Mouse (Mus musculus) midbrain, embryonic 13.5 days (tissue): ENCODE results near the gene Lrrc4b. TPM values are rescaled to one million over a fixed set of nuclear protein-coding genes. Genes with fewer than 3 reads are reported as not detected.
A peak's percentile ranks its signal among the peaks of the same experiment; 100 is the strongest.

Experiments used
- ATAC-seq: fragments of 200-750 bp; cut with Nextera tagmentation; 2 replicates; pipeline ENCODE4 v1.8.0; 2017; ENCODE audit warnings: mild to moderate bottlenecking, moderate TSS enrichment, moderate library complexity
- H3K27ac ChIP-seq: fragments of 300-500 bp; sonication (generic); 2 replicates; pipeline ENCODE4 v1.5.1; 2015; ENCODE audit warnings: inconsistent platforms, mild to moderate bottlenecking, moderate library complexity
- H3K27me3 ChIP-seq: fragments of 300-500 bp; sonication (generic); 2 replicates; pipeline ENCODE4 v1.6.1; 2015; ENCODE audit warnings: mild to moderate bottlenecking, inconsistent platforms
- H3K36me3 ChIP-seq: fragments of 300-500 bp; sonication (generic); 2 replicates; pipeline ENCODE4 v1.6.1; 2015; ENCODE audit warnings: mild to moderate bottlenecking, inconsistent platforms
- H3K4me1 ChIP-seq: fragments of 300-500 bp; sonication (generic); replicated peaks from 2 replicates; pipeline ENCODE4 v1.6.1; 2015; ENCODE audit warnings: inconsistent platforms
- H3K4me2 ChIP-seq: fragments of 300-500 bp; sonication (generic); replicated peaks from 2 replicates; pipeline ENCODE4 v1.6.1; 2015; ENCODE audit warnings: moderate library complexity, mild to moderate bottlenecking, inconsistent platforms
- H3K4me3 ChIP-seq: fragments of 300-500 bp; sonication (generic); replicated peaks from 2 replicates; pipeline ENCODE4 v1.5.1; 2015; ENCODE audit warnings: mild to moderate bottlenecking, inconsistent platforms
- H3K9ac ChIP-seq: fragments of 300-500 bp; sonication (generic); replicated peaks from 2 replicates; pipeline ENCODE4 v1.6.1; 2015; ENCODE audit warnings: mild to moderate bottlenecking, inconsistent platforms
- H3K9me3 ChIP-seq: fragments of 300-500 bp; sonication (generic); 2 replicates; pipeline ENCODE4 v1.6.1; 2016; ENCODE audit warnings: mild to moderate bottlenecking, inconsistent platforms
- WGBS: fragments of 180-500 bp; shearing (Covaris S2); methylation state at CpG from one replicate; pipeline ENCODE4 v1.1.7; 2015; 5-methylcytosine and 5-hydroxymethylcytosine counted together
- polyA plus RNA-seq: library from polyadenylated mRNA; unstranded; fragments of >200 nt; fragmentation: Nextera tagmentation; extraction: Ambion mirVana; gene quantifications from 2 replicates; pipeline ENCODE4 v1.2.1, GENCODE M21; 2015

Lrrc4b gene
- polyA plus RNA-seq, 1 experiment from 2014 or later: 15.7 TPM

DNA sequence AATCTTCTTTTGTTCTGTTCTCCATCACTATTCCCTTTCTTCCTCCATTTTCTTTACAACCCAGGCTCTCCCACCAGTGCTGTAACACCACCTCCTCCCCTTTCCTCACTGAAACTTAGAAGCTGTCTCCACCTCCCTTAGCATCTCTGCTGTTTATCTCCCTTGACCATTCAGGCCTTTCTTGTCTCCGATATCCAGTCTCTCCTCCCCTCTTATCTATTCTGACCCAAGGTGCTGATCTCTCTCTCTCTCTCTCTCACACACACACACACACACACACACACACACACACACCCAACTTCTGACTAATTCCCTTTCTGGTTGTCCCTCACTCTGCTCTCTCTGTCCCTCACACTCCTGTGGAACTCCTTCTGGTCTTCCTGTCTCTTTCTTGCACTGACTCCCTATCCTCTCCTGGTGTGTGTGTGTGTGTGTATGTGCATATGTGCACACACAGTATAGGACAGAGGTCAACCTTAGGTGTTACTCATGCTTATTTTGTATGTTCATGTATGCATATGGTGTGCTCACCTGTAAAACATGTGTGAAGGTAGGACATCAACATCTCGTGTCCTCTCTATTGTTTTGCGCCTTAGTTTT lies 54.1 kb downstream of the Lrrc4b start:
- 0 out of 2 replicates have a peak, but pooled peaks cover 3% of the 10 kb centered on the region for H3K4me1 ChIP-seq
- H3K9ac ChIP-seq: no peak overlapping the region
- H3K36me3 ChIP-seq: no peaks in the 10 kb centered on the region
- WGBS: 83% methylated on average over 3 of the region's 3 CpGs
- H3K9me3 ChIP-seq: no peaks in the 10 kb centered on the region
- H3K27ac ChIP-seq: no peak overlapping the region
- no peak overlapping the region for H3K4me3 ChIP-seq
- no peak for ATAC-seq
- H3K4me2 ChIP-seq: no peak overlapping the region
- peaks cover 39% of the 10 kb centered on the region for H3K27me3 ChIP-seq

DNA sequence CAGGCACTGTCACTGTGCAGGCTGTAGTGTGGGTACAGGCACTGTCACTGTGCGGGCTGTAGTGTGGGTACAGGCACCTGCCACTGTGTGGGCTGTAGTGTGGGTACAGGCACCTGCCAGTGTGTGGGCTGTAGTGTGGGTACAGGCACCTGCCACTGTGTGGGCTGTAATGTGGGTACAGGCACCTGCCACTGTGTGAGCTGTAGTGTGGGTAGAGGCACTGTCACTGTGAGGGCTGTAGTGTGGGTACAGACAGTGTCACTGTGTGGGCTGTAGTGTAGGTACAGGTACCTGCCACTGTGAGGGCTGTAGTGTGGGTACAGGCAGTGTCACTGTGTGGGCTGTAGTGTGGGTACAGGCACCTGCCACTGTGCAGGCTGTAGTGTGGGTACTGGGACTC lies 55.3 kb downstream of the Lrrc4b start:
- H3K4me3 ChIP-seq: no peak overlapping the region
- H3K4me2 ChIP-seq: no peak overlapping the region
- H3K27me3 ChIP-seq: peaks cover 29% of the 10 kb centered on the region
- H3K4me1 ChIP-seq: 0 out of 2 replicates have a peak, but pooled peaks cover 3% of the 10 kb centered on the region
- H3K36me3 ChIP-seq: peaks cover 8% of the 10 kb centered on the region
- ATAC-seq: no peak
- H3K9ac ChIP-seq: no peak overlapping the region
- no peak overlapping the region for H3K27ac ChIP-seq
- H3K9me3 ChIP-seq: no peaks in the 10 kb centered on the region
- 95% methylated on average over 1 of the region's 1 CpGs for WGBS

DNA sequence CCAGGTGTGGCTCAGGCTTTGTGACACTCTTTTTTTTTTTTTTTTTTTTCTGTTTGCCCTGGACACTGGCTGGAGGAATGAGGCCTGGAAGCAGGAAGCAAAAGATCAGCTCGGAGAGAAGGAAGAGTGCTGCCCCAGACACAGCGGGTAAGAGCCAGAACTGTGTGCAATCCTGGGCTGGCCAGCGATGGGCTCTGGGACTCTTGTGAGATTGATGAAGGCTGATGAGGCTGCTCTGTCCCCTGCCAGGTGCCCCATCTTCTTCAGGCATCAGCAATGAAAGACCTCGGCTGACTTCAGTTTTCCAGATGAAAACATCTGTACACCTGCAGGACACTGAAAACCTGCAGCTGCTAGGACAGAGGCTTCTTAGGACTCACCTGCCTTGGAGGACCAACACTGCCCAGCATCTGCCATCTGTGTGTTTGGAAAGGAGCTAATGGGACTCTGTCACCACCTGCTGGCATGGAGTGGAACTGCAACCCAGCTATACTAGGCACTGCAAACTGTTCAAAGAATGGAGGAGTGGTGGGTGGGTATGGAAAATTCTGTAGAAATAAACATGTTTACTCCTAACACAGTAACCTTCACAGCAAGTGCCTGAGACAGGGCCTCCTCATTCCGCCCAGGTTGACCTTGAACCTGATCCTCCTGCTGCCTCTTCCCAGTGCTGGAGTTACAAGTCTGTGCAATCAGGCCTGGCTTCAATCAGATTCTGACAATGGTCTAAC lies 56.2 kb downstream of the Lrrc4b start:
- Histone ChIP-seq H3K9me3 (no peaks in the 10 kb centered on the region), H3K27ac (peak overlapping the region; percentile 44), H3K36me3 (peaks cover 15% of the 10 kb centered on the region), H3K4me3 (no peak overlapping the region), H3K9ac (no peak overlapping the region), H3K27me3 (peaks cover 22% of the 10 kb centered on the region), H3K4me1 (0 out of 2 replicates have a peak, but pooled peaks cover 3% of the 10 kb centered on the region), H3K4me2 (no peak overlapping the region)
- peak; percentile 81 for ATAC-seq
- 39% methylated on average over 5 of the region's 5 CpGs for WGBS

DNA sequence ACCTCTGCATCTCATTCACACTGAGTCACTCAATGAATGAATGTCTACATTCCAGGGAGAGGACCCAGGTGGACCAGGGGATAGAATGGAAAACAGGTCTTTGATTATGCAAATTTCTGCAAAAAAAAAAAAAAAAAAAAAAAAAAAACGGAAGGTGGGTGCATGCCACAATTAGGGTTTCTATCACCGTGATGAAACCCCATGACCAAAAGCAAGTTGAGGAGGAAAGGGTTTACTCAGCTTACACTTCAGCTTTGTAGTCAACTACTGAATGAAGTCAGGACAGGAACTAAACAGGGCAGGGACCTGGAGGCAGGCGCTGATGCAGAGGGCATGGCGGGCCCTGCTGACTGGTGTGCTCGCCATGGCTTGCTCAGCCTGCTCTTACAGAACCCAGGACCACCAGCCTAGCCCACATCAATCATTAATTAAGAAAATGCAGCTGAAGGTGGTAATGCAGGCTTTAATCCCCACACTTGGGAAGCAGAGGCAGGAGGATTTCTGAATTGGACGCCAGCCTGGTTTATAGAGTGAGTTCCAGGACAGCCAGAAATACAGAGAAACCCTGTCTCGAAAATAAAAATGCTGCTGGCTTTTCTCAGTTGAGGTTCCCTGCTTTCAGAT lies 56.9 kb downstream of the Lrrc4b start:
- H3K4me2 ChIP-seq: no peak overlapping the region
- H3K9me3 ChIP-seq: no peaks in the 10 kb centered on the region
- H3K27me3 ChIP-seq: peaks cover 15% of the 10 kb centered on the region
- no peak for ATAC-seq
- no peak overlapping the region for H3K4me3 ChIP-seq
- peaks cover 22% of the 10 kb centered on the region for H3K36me3 ChIP-seq
- WGBS: 80% methylated on average over 7 of the region's 7 CpGs
- no peak overlapping the region for H3K9ac ChIP-seq
- H3K4me1 ChIP-seq: 0 out of 2 replicates have a peak, but pooled peaks cover 3% of the 10 kb centered on the region
- H3K27ac ChIP-seq: 0 out of 2 replicates have a peak overlapping the region, but pooled peaks have one; percentile 19

DNA sequence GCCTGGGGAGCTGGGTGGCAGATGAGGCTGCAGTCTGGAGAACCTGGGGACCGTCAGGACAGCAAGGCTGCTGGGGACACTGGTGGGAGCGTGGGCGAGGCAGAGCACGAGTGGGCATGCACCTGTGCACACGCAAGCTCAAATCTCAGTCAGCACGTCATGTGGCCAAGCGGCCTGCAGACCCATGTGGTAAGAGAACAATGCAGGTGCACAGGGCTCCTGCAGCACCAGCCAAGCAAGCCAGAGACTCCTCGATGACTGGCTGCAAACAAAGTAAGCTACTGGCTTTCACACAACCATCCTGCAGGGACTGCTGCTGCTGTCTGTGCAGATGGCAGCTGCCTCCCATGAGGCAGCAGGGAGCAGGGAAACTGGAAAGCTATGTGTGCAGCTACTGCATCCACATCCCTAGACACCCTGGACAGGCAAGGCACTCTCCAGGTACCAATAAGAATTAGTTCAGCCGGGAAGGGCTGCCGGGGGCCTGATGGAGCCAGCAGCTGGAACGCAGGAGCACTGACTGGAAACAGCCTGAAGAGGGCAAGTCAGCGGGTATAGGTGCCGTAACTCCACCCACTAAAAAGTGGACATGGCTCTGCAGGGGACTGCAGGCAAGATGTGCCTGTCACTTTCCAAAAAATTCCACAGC lies 58.2 kb downstream of the Lrrc4b start:
- whole genome bisulfite sequencing: 63% methylated on average over 13 of the region's 13 CpGs
- peak overlapping the region; percentile 30; the same call in 1 of the 2 replicates for H3K27ac ChIP-seq
- ATAC-seq: no peak
- 0 out of 2 replicates have a peak, but pooled peaks cover 3% of the 10 kb centered on the region for H3K4me1 ChIP-seq
- no peak overlapping the region for H3K4me3 ChIP-seq
- no peaks in the 10 kb centered on the region for H3K9me3 ChIP-seq
- peaks cover 36% of the 10 kb centered on the region for H3K36me3 ChIP-seq
- peaks cover 6% of the 10 kb centered on the region; the same call in 1 of the 2 replicates for H3K27me3 ChIP-seq
- H3K9ac ChIP-seq: peak overlapping the region; percentile 29; the same call in 1 of the 2 replicates
- H3K4me2 ChIP-seq: no peak overlapping the region

DNA sequence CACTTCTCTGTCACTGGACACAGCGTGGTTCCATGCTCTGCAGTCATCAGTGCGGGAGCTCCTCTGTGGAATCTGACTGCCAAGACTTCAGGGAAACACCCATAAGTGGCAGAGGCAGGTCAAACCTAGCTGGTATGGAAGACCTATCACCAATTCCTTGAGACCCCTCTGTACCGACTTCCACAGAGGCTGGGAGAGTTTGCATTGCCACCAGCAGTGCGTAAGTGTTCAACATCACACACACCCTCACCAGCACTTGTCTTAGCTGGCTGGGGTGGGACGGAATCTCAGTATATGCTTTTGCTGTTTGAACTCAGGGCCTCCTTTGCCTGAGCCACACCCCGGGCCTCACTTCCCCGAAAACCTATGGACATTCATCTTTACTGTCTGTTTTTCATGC lies 59.1 kb downstream of the Lrrc4b start:
- H3K9ac ChIP-seq: 0 out of 2 replicates have a peak overlapping the region, but pooled peaks have one; percentile 29
- WGBS: 90% methylated on average over 7 of the region's 7 CpGs

DNA sequence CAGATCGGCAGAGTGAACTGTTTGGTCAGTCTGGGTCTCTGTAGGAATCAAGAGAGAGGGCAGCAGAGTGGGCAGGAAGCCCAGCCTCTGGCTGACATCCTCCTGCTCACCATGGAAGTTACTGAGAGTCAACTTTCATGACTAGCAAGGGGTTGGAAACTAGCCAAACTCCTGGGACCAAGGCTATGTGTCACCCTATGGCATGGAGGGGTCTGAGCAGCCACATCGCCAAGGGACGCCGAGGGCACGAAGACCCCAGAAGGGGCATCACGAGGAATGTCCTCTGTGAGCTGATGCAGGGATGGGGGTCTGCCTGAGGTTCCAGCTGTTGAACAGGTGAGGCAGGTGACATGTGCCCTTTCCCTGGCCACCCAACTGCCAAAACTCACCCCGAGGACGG lies 59.7 kb downstream of the Lrrc4b start:
- no peak overlapping the region for H3K9ac ChIP-seq
- H3K27me3 ChIP-seq: no peaks in the 10 kb centered on the region
- no peaks in the 10 kb centered on the region for H3K9me3 ChIP-seq
- H3K27ac ChIP-seq: no peak overlapping the region
- H3K4me3 ChIP-seq: no peak overlapping the region
- H3K36me3 ChIP-seq: peaks cover 49% of the 10 kb centered on the region
- H3K4me1 ChIP-seq: peaks cover 10% of the 10 kb centered on the region; the same call in 1 of the 2 replicates
- H3K4me2 ChIP-seq: no peak overlapping the region
- WGBS: 95% methylated on average over 8 of the region's 8 CpGs
- ATAC-seq: no peak

More for the DNA sequence above, 59.1 kb downstream of the Lrrc4b start:
- peaks cover 4% of the 10 kb centered on the region; the same call in 1 of the 2 replicates for H3K4me1 ChIP-seq
- H3K36me3 ChIP-seq: peaks cover 45% of the 10 kb centered on the region
- no peaks in the 10 kb centered on the region for H3K9me3 ChIP-seq
- H3K27ac ChIP-seq: no peak overlapping the region
- no peak for ATAC-seq
- H3K4me2 ChIP-seq: no peak overlapping the region
- no peaks in the 10 kb centered on the region for H3K27me3 ChIP-seq
- H3K4me3 ChIP-seq: no peak overlapping the region

DNA sequence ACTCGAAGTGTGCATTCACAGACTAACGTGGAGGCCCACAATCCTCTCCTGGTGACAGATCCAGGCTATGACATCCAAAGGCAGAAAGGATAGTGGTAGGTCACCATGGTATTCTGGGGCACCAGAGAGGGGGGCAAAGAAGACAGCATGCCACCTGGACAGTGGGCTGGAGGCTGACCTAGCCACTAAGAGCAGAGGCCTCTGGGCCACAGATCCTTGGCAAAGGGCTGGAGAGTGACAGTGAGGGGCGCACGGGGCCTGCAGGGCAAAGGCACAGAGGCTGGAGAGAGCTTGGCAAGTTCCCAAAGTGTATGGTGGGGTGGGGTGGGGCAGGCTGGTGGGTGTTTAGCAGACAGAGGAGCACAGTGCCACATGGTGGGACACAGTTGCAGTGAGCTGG lies 61.5 kb downstream of the Lrrc4b start:
- 98% methylated on average over 4 of the region's 4 CpGs for WGBS

DNA sequence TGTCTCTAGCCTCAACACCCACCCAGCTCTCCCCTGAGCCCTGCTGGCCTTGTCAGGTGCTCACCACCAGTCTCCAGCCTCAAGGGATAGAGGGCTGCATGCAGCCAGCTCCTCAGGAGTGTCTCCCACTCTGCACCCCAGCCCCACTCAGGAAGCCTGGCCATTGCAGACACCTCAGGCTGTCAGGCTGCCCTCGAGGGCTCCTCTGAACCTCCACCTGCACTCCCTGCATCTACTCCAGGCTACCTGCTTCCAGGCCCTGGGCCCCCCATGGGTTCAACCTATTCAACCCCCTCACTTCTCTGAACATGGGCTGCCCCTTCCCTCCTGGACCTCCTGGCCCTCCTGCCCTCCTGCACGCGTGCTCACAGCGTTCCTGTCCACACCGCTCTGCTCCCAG lies 62.6 kb downstream of the Lrrc4b start:
- Histone ChIP-seq H3K9me3 (no peaks in the 10 kb centered on the region), H3K4me3 (no peak overlapping the region), H3K36me3 (peaks cover 61% of the 10 kb centered on the region), H3K4me1 (peaks cover 30% of the 10 kb centered on the region), H3K27ac (no peak overlapping the region), H3K9ac (no peak overlapping the region; the same call in 1 of the 2 replicates), H3K27me3 (no peaks in the 10 kb centered on the region), H3K4me2 (no peak overlapping the region)
- no peak for ATAC-seq
- 97% methylated on average over 5 of the region's 5 CpGs for WGBS

More for the DNA sequence above, 61.5 kb downstream of the Lrrc4b start:
- Histone ChIP-seq H3K27ac (no peak overlapping the region), H3K9me3 (no peaks in the 10 kb centered on the region), H3K4me2 (no peak overlapping the region), H3K27me3 (no peaks in the 10 kb centered on the region), H3K36me3 (peaks cover 61% of the 10 kb centered on the region), H3K4me1 (peaks cover 25% of the 10 kb centered on the region), H3K9ac (no peak overlapping the region), H3K4me3 (no peak overlapping the region)
- no peak for ATAC-seq

DNA sequence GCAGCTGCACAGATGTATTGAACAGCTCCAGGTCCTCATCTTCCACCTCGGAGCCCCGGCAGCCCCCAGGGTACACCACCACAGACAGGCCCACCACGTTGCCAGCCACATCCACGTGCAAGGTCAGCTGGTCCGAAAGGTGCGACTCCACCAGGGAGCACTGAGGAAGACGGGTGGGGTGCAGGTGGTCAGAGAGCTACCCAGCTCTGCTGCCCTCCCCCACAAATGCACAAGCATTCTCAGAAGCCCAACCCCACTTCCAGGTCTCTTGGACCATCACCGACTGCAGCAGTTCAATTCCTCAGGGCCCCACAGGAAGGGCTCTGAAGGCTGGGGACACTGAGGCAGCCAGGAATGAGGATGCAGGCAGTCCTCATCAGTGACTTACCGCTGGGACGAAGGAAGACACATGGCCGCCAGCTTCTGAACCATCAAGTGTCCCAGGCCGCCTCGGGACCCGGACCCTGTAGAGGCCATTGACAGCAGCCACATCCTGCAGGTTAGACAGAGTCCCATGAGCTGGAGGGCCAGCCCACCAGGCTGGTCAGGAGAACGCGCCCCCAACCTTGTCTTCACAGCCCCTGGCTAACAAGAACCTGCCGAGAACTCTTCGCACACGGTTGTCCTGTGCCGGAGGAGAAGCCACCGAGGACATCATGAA lies 63.5 kb downstream of the Lrrc4b start:
- no peaks in the 10 kb centered on the region for H3K27me3 ChIP-seq
- ATAC-seq: no peak
- 96% methylated on average over 21 of the region's 21 CpGs for WGBS
- no peak overlapping the region for H3K9ac ChIP-seq
- peaks cover 32% of the 10 kb centered on the region for H3K4me1 ChIP-seq
- H3K4me2 ChIP-seq: no peak overlapping the region
- no peak overlapping the region for H3K4me3 ChIP-seq
- no peaks in the 10 kb centered on the region for H3K9me3 ChIP-seq
- H3K36me3 ChIP-seq: peaks cover 61% of the 10 kb centered on the region
- no peak overlapping the region for H3K27ac ChIP-seq

DNA sequence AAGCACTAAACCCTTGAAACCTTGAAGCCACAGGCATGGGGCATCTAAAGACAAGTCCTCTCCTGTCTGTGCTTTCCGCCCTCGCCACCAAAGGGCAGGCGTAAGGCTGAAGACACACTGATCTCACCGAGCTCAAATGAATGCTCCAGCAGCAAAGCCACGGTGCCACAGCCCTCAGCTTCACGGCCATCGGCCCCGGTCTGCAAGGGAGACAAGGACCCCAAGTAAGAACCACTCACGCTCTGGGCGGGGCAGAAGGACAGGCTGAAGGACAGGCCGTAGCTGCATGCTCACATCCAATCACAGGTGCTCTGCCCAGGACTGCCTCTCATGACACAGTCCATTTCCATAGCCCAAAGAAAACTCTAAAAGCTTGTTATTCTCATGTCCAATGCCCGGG lies 65.9 kb downstream of the Lrrc4b start:
- H3K4me2 ChIP-seq: peak overlapping the region; percentile 84
- no peak for ATAC-seq
- peak overlapping the region; percentile 75 for H3K4me3 ChIP-seq
- no peaks in the 10 kb centered on the region for H3K9me3 ChIP-seq
- H3K9ac ChIP-seq: peak overlapping the region; percentile 94
- no peaks in the 10 kb centered on the region for H3K27me3 ChIP-seq
- peaks cover 49% of the 10 kb centered on the region for H3K36me3 ChIP-seq
- peaks cover 36% of the 10 kb centered on the region for H3K4me1 ChIP-seq
- no peak overlapping the region for H3K27ac ChIP-seq
- 94% methylated on average over 12 of the region's 12 CpGs for WGBS
